Mouse (Mus musculus) neutrophil, adult 5-6 weeks (primary cell): Measurements from ENCODE around the gene Lcp2. TPM values are rescaled to one million over a fixed set of nuclear protein-coding genes. Genes with fewer than 3 reads are reported as not detected.

Experiments used
- ATAC-seq: fragments of 151-379, 151-347 bp; 2 replicates; pipeline ENCODE4 v1.8.0; 2017; ENCODE audit warnings: mild to moderate bottlenecking, moderate TSS enrichment; ENCODE audit not compliant: insufficient number of reproducible peaks, poor library complexity, low FRiP score, severe bottlenecking; ENCODE audit errors: extremely low read depth
- total RNA-seq: library from RNA; stranded (forward); fragments of 200-1000 nt; gene quantifications from 2 replicates; pipeline ENCODE4 v1.2.3, GENCODE M21; 2017

Gene Lcp2
- total RNA-seq, 1 experiment from 2014 or later = 162 TPM

- peak; percentile 83 for ATAC-seq
These were observed 10.6 kb upstream of the Lcp2 start for GRCm38 (mm10) chr11:34035909-34036658.

GRCm38 (mm10) chr11:34040061-34040460 lies 6.7 kb upstream of the Lcp2 start:
- no peak for ATAC-seq

GRCm38 (mm10) chr11:34042808-34043207 lies 3.9 kb upstream of the Lcp2 start:
- no peak for ATAC-seq

DNA sequence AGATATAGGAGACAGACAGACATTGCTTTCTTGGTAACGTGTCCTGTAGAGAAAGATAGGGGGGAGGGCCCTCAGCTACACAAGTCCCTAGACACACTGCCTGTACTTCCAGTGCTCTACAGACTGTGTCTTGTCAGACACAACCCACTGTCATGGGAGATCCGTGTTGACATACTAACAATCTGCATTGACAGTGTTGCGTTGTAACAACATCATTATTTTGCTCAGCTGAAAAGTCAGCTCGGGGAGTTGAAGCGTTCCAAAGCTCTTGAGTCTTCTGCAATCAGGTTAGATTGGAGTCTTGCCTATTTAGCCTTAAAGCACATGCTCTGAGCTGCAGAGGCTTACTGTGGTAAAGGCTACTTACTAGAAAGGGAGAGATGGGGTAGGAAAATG lies 820 bp downstream of the Lcp2 start:
- no peak for ATAC-seq

- ATAC-seq = no peak
These were observed 1.8 kb downstream of the Lcp2 start for GRCm38 (mm10) chr11:34048375-34049124.

DNA sequence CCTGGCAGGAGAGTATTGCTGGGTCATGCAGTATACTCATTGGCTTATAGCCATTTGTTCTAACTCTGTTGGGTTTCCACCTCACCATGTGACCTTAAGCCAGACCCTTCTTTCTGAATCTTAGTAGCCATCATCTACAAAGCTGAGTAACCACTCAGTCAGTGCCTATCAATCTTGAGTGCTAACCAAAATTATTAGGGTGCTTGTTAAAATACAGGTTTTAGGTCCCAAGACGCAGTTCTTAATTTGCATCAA lies 2.3 kb downstream of the Lcp2 start:
- ATAC-seq = no peak

GRCm38 (mm10) chr11:34050063-34050462 lies 3.3 kb downstream of the Lcp2 start:
- ATAC-seq = no peak

GRCm38 (mm10) chr11:34050643-34051042 lies 3.9 kb downstream of the Lcp2 start:
- no peak for ATAC-seq

GRCm38 (mm10) chr11:34053031-34053818 lies 6.5 kb downstream of the Lcp2 start:
- ATAC-seq = no peak

GRCm38 (mm10) chr11:34054031-34054727 lies 7.5 kb downstream of the Lcp2 start:
- ATAC-seq = peak; percentile 38; the same call in 1 of the 2 replicates

DNA sequence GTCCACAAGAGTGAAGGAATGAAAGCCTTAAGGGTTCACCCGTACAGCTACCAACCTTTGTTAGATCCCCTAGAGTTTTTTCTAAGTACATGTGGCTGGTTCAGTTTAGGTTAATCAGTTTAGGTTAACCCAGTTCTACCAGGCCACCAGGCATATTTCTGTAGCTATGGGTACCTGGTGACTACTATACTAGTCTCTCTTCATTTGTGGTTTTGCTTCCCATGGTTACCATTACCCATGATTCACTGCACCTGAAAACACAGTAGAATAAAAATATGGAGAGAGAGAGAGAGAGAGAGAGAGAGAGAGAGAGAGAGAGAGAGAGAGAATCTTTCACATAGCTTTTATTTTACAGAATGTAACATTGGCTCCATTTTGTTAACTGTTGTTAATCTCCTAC lies 10.0 kb downstream of the Lcp2 start:
- no peak for ATAC-seq

GRCm38 (mm10) chr11:34058332-34058731 lies 11.6 kb downstream of the Lcp2 start:
- no peak for ATAC-seq

DNA sequence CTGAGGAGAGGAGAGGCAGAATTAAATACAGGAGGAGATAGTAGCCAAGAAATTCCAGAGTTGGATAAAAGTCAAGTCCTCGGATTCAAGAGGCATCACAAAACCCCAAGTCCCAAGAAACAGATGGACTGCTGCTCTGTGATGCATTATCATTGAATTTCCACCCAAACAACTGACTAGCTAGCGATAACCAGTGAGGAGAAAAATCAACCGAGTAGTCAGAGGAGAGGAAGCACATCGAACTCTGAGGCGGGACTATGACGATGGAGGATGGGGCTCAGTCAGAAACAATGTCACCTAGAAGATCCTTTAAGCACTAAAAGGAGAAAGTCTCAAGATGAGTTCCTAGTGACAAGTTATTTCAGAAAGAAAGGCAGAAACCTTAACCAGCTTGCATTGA lies 12.2 kb downstream of the Lcp2 start:
- no peak for ATAC-seq

DNA sequence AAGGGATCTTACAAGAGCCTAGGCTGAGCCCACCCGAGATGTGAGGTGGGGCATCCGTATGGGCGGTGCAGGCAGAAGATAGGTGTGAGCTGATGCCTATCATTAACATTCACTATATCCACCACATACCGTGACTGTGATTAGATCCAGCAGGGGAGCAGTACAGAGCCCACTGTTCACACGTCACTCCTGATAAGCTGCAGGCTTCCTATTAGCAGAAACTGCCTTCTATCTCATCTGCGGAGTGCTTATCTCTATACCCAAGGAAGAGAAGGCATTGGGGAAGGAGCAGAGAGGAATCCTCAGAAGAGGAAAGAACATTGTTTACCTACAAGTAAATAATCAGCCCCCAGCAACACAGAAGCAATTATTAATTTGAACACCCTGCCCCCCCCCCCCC lies 15.0 kb downstream of the Lcp2 start:
- ATAC-seq = no peak

DNA sequence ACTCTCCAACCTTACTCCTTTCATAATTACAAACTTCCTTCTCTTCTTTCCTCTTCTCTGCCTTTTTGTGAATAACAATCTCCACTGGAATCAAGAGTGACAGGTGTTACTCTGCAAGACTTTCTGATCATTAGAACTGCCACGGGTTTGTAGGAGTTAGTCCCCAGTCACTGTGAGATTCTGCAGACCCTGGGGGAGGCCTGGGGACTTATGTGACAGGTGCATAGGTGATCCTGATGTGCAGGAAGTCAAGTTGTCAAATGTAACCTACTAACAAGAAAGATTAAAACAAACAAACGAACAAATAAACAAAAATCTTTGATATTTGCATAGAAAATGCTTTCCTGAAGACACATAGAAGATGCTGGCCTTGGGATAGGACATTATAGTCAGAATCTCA lies 16.5 kb downstream of the Lcp2 start:
- no peak for ATAC-seq

DNA sequence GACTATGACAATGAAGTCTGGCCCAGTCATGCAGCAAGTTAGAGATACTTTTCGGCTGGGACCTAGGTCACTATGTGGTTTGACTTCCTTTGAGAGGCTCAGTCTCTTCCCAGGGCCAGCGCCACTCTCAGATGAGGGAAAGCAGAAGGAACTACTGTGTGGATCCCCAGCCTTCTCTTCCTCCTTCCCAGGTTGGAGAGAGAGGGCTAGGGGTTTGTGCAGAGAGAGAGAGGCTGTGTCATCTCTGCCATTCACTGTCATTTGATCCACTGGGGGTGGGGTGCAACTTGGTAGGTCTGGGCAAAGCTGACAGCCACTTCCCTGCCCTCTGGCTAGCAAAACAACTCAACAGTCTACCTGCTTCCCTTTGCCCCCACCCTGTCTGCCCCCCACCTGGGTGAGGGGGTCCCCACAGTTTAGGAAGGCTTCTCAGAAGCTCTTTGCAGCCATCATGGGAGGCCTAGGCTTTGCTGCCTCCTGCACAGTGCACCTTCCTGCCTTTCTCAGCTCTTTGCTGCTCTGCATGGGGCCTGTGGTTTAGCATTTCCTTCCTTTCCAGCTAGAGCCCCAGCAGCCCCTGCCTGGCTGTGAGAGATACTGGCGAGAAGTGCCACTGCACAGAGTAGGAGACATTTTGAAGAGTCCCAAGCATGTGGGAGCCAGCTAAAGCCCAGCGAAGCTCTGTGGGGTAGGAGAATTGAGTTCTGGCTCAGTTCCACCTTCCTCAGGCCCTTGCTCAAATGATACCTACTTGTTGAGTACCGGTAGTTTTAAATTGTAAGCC lies 17.2 kb downstream of the Lcp2 start:
- ATAC-seq = peak; percentile 37; the same call in 1 of the 2 replicates

GRCm38 (mm10) chr11:34070596-34070995 lies 23.9 kb downstream of the Lcp2 start:
- no peak for ATAC-seq

- peak; percentile 36 for ATAC-seq
These were observed 25.6 kb downstream of the Lcp2 start for GRCm38 (mm10) chr11:34072309-34072708.

- peak; percentile 24; the same call in 1 of the 2 replicates for ATAC-seq
These were observed 27.1 kb downstream of the Lcp2 start for GRCm38 (mm10) chr11:34073776-34074175.
